Mouse (Mus musculus) spleen, embryonic (tissue): Measurements from ENCODE around the gene Apoc1.

Source experiments
- CTCF ChIA-PET: fragments of 350-600 bp; sonication (Branson Sonifier 250); formaldehyde crosslinking; loops from one replicate; lab custom pipeline; 2022; lab: Charles Lee

The Apoc1 gene

DNA sequence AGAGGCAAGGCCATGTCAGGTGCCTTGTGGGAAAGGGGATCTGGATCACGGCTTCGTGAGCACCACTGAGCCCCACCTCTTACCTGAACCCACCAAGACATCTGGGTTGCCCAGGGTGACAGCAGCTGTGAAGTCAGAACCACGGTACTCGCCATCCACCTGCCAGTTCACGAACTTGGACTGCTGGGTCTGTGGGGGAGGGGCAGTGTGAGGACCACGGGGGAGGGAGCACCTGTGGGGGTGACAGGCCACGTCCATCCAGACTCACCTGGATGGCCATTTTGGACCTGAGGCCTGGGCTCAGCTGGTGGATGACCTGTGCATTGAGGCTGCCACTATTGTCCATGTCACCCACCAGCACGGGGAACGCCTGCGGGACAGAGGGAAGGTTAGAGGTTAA is 18.2 kb upstream of the Apoc1 start:
- CTCF ChIA-PET: interaction anchor here (0.6 to 1.3 kb wide), 3 partner anchors 11 to 151 kb away, joined by 3 read pairs; partner anchors contain the start of gene Ceacam16

DNA sequence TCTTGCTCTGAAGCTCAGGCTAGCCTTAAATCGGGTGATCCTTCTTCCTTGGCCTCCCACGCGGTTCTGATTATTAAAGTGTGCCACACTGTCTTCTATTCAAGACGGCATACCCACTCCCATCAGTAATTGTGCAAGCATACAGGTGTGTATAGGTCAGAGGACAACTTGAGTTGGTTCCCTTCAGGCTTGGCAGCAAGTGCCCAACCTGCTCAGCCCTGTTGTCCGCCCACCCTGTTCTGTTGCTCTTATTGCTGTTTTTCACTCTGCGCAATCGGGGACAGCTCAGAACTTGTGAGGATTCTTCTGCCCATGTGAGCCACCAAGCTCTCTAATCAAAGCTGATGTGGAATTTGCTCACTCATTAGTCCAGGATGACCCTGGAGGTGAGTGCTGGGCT is 12.8 kb upstream of the Apoc1 start:
- CTCF ChIA-PET: no interaction called here

DNA sequence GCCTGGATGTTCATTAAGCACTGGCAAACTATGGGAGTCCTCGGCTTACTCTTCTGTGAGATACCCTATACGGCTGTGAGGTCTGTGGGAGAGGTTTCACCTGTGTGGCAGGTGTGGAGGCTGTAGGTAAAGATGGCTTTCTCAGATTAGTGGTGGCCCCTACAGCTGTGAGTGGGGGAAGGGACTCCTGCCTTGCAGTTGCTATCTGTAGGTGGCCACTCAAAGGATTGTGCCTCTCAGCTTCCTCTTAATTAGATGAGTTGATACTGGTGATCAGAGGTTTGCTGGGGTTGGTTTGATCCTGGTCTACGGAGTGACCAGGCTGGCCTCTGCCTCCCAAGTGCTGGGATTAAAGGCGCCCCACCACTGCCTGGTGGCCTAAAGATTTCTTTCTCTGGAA is 12.0 kb upstream of the Apoc1 start:
- CTCF ChIA-PET: no interaction called here

DNA sequence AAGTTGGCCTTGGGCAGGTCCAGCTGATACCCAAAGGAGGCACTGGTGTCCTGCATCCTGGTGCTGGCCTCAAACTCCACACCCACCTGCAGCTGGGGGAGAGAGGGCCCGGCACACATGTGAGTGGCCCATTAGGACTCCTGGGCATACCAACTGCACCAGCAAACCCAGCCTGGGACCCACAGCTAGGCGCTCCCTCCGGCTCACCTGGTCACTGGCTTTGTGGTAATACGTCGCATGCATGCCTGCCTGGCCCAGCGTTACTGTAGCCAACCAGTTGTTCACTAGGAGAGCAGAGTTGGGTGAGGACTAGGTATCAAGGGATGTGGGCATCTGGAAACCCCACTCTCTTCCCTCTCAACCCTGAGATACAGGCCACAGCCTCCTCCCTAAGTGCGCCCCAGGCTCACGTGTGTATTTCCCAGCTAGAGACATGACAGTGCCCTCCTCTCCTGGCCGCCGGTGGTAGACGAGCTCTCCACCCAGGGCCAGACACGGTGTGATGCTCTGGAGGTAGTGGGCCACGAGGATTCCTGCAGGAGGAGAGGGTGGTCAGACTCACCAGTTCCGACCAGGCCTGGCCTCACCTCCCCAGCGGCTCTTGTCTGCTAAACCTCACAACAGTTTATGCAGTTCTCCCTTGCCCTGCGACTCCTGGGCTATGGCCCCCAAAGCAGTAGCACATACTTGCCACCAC is 10.5 kb upstream of the Apoc1 start:
- CTCF ChIA-PET: interaction anchor here (0.6 to 1.3 kb wide), 3 partner anchors 20 to 48 kb away, joined by 3 to 4 read pairs (median 4); partner anchors contain the start of gene Nectin2

DNA sequence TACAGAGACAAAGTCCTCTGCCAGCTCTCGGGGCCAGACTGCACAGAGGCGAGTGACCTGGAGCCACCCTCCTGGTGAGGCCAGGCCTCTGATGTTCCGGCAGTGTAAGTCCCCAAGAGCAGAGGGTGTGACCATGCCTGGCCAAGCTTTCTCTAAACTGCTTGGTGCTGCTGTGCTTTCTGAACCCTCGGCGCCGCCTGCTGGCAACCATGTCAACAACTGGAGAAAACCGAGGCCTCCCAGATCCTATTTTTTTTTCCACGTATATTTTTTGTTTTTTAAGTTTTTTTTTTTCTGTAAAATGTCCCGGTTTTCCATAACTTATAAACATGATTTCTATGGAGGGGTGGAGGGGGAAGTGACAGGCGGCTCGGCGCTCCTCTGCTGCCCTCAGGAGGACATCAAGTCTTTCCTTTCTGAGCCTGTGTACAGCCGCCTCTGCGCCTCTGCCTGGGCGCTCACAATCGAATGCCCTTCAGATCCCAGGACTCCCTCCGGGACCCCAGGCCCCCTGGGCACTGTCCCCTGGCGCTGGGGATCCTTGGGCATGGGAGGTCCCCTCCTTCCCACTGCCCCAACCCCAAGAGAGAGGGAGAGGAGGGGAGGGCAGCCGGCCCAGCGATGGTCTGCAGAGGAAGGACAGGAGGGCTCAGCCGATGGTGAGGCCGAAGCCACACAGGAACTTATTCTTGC is 8.8 kb upstream of the Apoc1 start:
- CTCF ChIA-PET: interaction anchor here (0.5 to 2.3 kb wide), 5 partner anchors 12 to 106 kb away, joined by 3 to 13 read pairs (median 3); partner anchors contain the start of gene Gm44805

DNA sequence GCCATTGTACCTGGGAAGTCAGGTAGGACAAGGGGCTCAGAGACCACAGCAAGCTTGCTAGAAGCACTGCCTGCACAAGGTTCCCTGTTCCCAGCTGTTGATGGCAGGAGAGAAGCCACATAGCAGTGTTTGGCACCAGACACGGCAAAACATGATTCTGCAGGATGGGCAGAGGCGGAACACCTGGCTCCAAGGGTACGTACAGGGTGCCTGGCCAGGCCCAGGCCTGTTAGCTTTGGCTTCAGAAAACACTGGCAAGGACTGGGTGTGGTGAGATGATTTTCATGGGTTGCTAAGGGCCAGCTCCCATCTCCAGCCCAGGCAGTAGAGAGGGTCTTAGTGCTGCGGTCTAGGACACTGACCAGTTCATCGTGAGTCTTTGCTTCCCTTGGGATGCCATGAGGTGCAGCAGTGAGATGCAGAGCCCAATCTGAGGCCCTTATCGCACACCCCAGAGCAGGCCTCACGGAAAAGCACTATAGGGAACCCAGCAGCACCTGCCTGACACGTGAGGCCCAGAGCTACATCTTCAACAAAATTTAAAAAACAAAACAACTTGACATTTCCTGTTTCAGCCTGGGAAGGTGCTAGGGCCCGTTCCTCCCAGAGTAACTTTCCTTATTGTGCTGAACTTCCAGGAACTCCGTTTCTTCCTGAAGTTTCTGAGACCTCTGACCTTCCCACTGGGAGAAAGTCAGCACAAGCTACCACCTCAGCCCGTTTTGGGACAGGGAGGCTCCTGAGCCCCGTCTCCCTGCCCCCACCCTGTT is 8.0 kb upstream of the Apoc1 start:
- CTCF ChIA-PET: interaction anchor here (0.6 to 2.3 kb wide), 9 partner anchors 10 to 145 kb away, joined by 3 to 13 read pairs (median 3); no protein-coding TSS in a partner anchor

DNA sequence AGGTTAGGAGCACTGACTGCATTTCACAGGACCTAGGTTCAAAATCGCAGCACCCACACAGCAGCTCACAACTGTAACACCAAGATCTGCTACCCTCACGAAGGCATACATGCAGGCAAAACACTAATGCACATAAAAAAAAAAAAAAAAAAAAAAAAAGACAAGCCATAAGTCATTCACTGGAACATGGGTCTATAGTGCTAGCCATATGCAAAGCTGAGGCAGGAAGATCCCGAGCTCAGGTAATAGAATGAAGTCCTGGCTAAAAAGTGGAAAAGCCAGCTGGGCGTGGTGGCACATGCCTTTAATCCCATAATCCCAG is 7.3 kb upstream of the Apoc1 start:
- CTCF ChIA-PET: interaction anchor here (0.6 to 1.2 kb wide), 6 partner anchors 11 to 145 kb away, joined by 3 to 6 read pairs (median 4); no protein-coding TSS in a partner anchor

DNA sequence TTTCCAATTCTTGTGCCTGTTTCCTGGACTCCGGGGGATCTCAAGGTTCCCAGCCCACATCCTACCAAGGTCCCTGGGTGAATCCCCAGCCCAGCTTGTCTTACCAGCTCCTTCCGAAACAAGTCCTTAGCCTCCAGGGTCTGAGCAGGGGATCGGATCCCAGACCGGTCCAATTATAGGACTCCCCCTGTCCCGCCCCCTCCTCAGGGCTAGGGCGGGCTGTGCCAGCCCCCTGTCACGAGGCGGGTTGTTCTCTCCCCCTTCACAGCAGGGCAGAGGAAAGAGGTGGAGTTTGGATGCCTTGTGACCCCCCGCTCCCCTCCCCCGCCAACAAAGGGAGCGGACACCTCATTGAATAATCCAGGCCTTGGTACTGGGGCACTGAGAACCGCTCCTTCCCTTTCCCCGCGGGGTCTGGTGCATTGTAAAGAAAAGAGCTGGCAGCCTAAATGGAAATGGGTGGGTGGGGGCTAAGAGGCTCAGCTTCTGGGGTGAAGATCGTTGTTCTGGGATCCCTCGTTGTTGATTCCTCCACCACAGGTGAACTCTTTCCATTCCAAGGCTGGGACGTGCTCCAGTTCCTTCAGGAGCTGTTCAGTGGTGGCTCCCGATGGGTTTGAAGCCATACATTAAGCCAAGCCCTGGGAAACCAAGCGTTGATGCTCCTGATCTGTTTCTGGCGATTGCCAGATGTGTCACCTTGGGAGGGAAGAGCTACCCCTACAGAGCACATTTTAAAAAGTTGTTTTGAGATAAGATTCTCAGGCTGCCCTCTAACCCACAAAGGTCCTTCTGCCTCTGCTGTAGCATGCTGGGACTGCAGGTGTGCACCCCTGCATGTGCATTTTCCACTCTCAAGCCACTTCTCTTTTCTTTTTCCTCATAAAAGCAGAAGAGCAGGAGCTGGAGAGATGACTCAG is 6.7 kb upstream of the Apoc1 start, which contains the start of gene Apoe:
TSS of gene Apoe (minus strand) at position 282 of the 920 bp plus-strand sequence.
- CTCF ChIA-PET: interaction anchor here (0.6 to 1.5 kb wide), 5 partner anchors 11 to 37 kb away, joined by 3 to 6 read pairs (median 3); no protein-coding TSS in a partner anchor

DNA sequence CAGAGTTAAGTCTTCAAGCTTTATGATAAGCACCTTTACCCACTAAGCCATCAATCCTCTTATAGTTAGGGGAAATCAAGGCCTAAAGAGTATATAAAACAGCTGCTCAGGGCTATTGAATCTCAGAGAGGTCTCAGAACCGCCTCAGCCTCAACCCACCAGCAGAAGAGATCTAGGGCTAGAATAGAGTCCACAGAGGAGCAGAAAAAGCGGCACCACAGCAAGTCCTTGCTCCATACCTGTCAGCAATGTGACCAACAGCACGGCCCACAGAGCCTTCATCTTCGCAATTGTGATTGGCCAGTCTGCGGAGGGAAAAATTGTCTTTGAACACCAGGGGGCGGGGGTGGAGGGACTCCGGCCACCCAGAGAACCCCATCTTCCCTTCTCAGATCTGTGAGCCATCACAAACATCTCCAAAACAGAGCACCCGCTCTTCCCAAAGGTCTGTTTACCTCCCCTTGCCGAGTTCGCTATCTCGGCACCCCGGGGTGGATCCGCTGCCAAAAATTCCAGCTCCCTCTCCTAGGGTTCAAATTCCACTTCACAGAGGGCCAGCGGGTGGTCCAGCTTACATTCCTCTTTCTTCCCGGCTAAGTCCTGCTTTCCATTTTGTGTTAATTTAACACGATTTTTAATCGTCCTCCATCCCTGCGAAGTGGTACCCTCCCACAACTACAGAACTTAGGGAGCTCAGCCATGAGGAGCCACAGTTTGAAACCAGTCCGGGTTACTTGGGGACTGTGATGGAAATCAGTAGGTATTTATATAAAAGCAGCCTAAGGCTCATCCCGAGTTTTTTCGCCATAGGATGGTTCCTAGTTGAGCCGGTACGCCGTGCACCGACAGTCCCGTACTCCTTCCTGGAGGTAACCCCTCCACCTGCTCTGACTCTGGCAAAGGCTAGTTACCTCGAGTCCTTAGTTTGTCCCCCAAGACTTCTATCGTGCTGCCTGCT is 5.8 kb upstream of the Apoc1 start:
- CTCF ChIA-PET: interaction anchor here (0.6 to 1.5 kb wide), 2 partner anchors 14 to 19 kb away, joined by 3 read pairs; no protein-coding TSS in a partner anchor

DNA sequence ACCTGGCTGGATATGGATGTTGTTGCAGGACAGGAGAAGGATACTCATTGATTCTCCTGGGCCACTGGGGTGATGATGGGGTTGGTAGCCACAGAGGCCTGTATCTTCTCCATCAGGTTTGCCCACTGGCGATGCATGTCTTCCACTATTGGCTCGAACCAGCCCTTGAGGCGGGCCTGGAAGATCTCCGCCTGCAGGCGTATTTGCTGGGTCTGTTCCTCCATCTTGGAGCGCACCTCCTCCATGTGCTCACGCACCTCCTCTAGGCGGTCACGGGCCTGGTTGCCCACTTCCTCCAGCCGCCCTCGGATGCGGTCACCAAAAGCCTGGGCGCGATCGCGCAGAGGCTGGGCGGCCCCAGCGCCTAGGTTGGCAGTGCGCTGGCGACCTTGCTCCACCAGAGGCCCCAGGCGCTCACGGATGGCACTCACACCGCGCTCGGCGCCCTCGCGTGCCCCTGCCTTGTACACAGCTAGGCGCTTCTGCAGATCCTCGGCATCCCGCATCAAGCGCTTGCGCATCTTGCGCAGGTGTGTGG is 3.9 kb upstream of the Apoc1 start:
- CTCF ChIA-PET: no interaction called here

DNA sequence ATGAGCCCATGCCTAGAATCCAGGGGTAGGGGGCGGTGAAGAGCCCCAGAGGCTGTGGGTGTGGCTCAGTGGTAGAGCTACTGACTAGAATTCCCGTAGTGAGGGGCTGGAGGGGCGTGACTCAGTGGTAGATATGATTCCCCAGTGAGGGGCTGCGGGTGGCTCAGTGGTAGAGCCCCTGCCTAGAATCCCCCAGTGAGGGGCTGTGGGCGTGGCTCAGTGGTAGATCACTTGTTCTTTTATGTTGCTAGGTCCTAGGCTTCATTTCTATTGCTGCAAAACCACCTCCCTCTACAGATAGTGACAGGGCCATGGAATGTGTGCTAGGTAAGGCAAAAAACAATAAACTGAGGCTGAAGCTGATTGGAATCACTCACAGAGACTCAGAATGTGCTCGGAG is 3.4 kb upstream of the Apoc1 start:
- CTCF ChIA-PET: no interaction called here

DNA sequence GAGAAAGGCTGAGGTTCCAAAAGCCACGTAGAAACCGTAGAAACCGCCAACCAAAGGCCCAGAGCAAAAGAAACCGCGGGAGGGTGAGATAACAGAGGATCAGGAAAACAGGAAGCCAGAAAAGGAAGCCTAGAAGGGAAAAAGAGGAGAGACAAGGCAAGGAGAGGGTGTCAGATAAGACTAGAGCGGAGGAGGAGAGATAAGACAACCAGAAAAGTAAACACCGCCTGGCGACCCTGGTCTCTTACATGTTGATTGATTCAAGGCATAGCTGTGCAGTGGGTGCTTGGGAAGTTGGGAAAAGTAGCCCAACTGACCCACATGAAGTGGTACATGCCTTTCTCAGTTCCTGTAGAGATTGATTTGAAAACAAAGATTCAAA is 2.7 kb upstream of the Apoc1 start:
- CTCF ChIA-PET: no interaction called here

DNA sequence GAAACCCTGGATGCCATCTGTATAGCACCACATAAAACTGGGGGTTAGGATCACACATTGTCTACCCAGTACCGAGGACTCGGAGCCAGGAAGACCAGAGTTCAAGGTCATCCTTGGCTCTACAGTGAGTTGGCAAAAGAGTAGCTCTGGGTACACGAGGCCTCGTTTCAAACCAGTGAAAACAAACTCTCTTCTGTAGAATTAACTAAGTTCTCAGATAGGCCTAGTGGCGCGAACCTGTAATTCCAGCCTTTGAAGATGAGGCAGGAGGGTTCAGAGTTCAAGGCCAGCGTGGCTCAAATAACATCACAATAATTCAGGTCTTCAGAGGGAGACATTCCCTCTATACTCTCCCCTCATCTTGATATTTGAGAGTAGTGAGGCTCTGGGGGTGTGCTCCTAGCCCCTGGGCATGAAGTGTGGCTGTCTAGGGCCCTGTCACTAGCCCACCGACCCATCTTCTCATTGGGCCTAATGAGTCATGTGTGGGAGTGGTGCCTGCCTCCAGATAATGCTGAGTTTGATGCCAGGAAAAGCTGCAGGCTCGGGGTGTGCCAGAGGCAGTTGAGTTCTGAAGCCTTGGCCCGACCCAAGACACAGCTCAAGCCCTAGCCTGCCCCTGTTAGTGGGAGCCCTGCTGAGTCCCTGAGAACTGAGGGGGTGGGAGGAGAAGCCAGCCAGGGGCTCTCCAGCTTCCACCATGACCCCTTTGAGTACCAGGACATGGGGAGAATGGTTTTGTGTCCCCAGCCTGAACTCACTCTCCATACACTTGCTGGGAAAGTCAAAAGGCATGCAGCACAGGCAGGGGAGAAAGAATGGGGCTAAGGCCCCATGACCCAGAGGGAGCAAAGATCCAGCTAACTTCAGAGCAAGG is 2.1 kb upstream of the Apoc1 start:
- CTCF ChIA-PET: no interaction called here

DNA sequence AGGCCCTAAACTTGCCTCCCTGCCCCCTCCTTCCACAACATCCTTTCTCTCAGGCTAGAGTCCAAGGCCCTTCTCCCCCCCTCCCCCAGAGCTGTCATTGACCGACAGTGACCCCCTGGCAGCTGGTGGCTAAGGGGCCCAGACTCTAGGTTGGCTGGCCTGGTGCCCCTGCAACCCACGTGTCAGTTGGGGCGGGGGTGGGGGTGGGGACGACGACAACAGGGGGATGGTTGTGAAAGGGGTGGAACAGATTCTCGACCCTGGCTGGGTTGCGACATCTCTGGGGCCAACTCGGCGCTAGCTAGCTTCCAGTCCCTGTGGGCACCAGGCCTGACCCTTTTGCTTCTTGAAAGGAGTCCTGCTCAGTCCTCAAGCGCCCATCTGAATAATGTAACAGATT is 961 bp upstream of the Apoc1 start:
- CTCF ChIA-PET: interaction anchor here (0.6 kb wide), 1 partner anchor 26 kb away, joined by 10 read pairs; no protein-coding TSS in a partner anchor

DNA sequence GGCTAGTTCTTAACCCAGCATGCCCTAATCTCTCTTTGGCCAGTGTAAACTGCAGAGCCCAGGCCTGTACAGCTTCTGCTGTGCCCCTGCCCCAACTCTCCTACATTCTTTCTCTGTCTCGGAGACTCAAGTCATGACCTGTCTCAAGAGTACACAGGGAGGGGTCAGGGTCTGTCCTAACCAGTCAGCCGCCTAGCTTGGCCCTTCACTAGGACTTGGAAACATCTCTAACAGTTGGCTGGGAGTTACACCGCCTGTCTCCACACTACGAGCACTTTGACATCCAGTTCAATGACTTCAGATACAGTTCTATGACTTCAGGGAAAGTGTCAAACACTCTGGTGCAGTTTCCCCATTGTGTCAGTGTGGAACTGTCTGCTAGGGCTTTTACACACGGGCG is 1.0 kb downstream of the Apoc1 start:
- CTCF ChIA-PET: no interaction called here

DNA sequence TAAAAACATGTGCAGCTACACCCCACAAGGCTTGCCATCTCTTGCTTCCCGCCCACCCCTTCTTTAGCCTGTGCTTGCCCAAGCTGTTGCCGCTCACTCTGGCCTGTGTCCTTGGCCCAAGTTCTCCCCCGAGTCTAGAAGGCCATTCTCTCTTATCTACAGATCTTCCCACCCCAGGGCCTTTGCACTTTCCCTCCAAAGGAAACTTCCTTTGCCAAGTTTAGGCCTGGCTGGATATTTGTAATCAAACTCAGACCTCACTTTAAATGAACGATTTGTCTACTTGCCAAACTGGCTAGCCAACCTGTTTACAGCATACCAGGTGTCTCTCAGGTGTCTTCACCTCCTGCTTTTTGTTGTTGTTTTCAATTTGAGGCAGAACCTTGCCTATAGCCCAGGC is 1.6 kb downstream of the Apoc1 start:
- CTCF ChIA-PET: no interaction called here

DNA sequence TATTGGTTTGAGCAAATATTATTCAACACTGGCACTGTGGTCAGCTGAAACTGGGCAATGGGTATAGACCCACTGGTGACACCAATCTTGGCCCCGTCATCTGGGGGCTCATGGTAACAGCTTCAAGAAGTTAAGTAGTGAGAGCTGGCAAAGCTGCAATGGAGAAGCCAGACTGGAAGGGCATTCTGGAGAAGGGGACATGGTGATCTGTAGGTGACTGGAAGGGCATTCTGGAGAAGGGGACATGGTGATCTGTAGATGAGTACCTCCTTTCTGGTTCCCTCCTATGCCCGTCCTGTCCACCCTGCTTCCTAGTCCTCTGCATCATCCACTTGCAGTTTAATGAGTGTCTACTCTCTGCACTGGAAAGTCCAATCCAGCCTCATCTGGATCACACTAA is 3.8 kb downstream of the Apoc1 start:
- CTCF ChIA-PET: interaction anchor here (0.7 to 0.8 kb wide), 3 partner anchors 28 to 114 kb away, joined by 3 to 6 read pairs (median 4); no protein-coding TSS in a partner anchor

DNA sequence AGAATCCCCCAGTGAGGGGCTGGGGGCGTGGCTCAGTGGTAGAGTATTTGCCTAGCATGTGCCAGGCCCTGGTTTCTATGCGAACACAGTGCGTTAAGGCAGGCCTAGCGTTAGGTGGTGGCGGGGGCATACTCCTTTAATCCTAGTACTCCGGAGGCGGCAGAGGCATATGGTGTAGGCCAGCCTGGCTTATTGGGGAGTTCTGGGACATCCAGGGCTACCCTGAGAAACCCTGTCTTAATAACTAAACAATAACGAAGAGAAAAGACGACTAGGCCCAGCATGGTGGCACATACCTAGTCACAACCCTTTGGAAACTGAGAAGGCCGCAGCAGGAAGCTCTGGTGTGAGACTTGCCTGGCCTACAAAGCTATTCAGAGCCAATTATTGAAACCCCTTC is 4.4 kb downstream of the Apoc1 start:
- CTCF ChIA-PET: interaction anchor here (0.7 to 0.8 kb wide), 3 partner anchors 28 to 114 kb away, joined by 3 to 6 read pairs (median 4); no protein-coding TSS in a partner anchor
